Mouse (Mus musculus) neural tube, embryonic 13.5 days (tissue): ENCODE data around the gene Fnip2. TPM values are rescaled to one million over a fixed set of nuclear protein-coding genes. Genes with fewer than 3 reads are reported as not detected.
"Not testable (repeated sequence)": the region's sequence is repeated elsewhere in the genome, so short reads cannot be mapped to it uniquely, and the experiment has no call there.

Experiments
- ATAC-seq: fragments of 200-750 bp; cut with Nextera tagmentation; 2 replicates; pipeline ENCODE4 v1.8.0; 2017; ENCODE audit warnings: low read depth, mild to moderate bottlenecking, moderate TSS enrichment, moderate library complexity
- H3K27ac ChIP-seq: fragments of 300-500 bp; sonication (generic); replicated peaks from 2 replicates; pipeline ENCODE4 v1.5.1; 2015; ENCODE audit warnings: moderate library complexity, mild to moderate bottlenecking, inconsistent platforms
- H3K27me3 ChIP-seq: fragments of 300-500 bp; sonication (generic); 2 replicates; pipeline ENCODE4 v1.6.1; 2015; ENCODE audit warnings: mild to moderate bottlenecking, inconsistent platforms
- H3K36me3 ChIP-seq: fragments of 300-500 bp; sonication (generic); 2 replicates; pipeline ENCODE4 v1.6.1; 2015; ENCODE audit warnings: mild to moderate bottlenecking, inconsistent platforms
- H3K4me1 ChIP-seq: fragments of 300-500 bp; sonication (generic); replicated peaks from 2 replicates; pipeline ENCODE4 v1.6.1; 2015; ENCODE audit warnings: inconsistent platforms
- H3K4me2 ChIP-seq: fragments of 300-500 bp; sonication (generic); 2 replicates; pipeline ENCODE4 v1.6.1; 2015; ENCODE audit warnings: inconsistent platforms, mild to moderate bottlenecking, moderate library complexity
- H3K4me3 ChIP-seq: fragments of 300-500 bp; sonication (generic); 2 replicates; pipeline ENCODE4 v1.5.1; 2015; ENCODE audit warnings: mild to moderate bottlenecking, inconsistent platforms
- H3K9ac ChIP-seq: fragments of 300-500 bp; sonication (generic); 2 replicates; pipeline ENCODE4 v1.6.1; 2015; ENCODE audit warnings: moderate library complexity, mild to moderate bottlenecking, inconsistent platforms
- H3K9me3 ChIP-seq: fragments of 300-500 bp; sonication (generic); 2 replicates; pipeline ENCODE4 v1.6.1; 2016; ENCODE audit warnings: inconsistent platforms
- WGBS: fragments of 180-500 bp; shearing (Covaris S2); methylation state at CpG from one replicate; pipeline ENCODE4 v1.1.7; 2015; 5-methylcytosine and 5-hydroxymethylcytosine counted together
- polyA plus RNA-seq: library from polyadenylated mRNA; unstranded; fragments of >200 nt; fragmentation: Nextera tagmentation; extraction: Ambion mirVana; gene quantifications from 2 replicates; pipeline ENCODE4 v1.2.1, GENCODE M21; 2015

Fnip2 gene
- polyA plus RNA-seq, 1 experiment from 2014 or later = 5.9 TPM

DNA sequence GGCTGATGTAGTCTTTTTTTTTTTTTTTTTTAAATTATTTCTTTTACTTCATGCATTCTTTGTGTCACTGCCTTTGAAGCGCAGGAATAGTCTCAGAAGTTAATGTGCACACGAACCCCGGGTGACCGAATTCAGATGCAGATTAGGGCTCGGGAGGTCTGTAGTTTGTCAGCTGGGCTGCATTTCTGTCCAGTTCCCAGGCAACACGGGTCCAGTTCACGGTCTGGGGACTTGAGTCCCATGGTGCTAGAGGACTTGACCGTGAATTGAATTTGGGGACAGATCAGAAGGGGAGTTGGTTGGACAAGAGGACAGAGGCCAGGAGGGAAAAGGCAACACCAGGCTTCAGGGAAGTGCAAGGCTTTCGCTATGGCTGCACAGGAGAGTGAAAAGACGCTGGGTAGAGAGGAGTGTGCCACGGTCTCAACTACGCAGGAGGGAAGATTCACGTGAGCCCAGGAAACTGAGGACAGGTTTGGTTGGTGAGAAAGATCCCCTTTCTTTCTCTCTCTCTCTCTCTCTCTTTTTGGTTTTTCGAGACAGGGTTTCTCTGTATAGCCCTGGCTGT, 114.8 kb downstream of the Fnip2 start:
- whole genome bisulfite sequencing = 32% methylated on average over 14 of the region's 14 CpGs
- Histone ChIP-seq H3K4me1 (peaks cover 4% of the 10 kb centered on the region; the same call in 1 of the 2 replicates), H3K27me3 (no peaks in the 10 kb centered on the region), H3K4me2 (no peak overlapping the region), H3K4me3 (no peak overlapping the region), H3K36me3 (peaks cover 13% of the 10 kb centered on the region), H3K27ac (no peak overlapping the region), H3K9me3 (no peaks in the 10 kb centered on the region), H3K9ac (no peak overlapping the region)
- ATAC-seq = peak; percentile 63; the same call in 1 of the 2 replicates

DNA sequence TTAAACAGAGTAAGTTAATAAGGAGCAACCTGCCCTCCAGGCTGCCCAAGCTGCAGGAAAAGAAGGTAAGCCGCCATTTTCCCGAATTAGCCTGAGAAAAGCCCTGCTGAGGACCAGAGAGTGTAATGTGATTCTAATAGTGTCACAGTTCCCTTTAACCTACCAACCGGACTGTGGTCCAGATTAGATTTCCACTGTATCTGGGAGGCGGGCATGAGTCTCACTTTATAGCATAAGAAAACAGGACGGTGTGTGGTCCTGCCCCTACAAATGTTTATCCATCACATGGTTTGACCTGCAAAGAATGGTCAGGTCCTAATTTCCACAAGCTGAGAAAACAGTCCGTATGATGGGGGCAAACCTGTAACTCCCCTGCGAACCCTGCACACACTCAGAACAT, 118.2 kb downstream of the Fnip2 start:
- no peaks in the 10 kb centered on the region for H3K9me3 ChIP-seq
- no peak overlapping the region for H3K4me2 ChIP-seq
- peaks cover 4% of the 10 kb centered on the region; the same call in 1 of the 2 replicates for H3K4me1 ChIP-seq
- ATAC-seq = no peak
- no peak overlapping the region for H3K9ac ChIP-seq
- 82% methylated on average over 7 of the region's 7 CpGs for WGBS
- H3K36me3 ChIP-seq = no peaks in the 10 kb centered on the region
- H3K4me3 ChIP-seq = no peak overlapping the region
- no peaks in the 10 kb centered on the region for H3K27me3 ChIP-seq
- no peak overlapping the region for H3K27ac ChIP-seq

DNA sequence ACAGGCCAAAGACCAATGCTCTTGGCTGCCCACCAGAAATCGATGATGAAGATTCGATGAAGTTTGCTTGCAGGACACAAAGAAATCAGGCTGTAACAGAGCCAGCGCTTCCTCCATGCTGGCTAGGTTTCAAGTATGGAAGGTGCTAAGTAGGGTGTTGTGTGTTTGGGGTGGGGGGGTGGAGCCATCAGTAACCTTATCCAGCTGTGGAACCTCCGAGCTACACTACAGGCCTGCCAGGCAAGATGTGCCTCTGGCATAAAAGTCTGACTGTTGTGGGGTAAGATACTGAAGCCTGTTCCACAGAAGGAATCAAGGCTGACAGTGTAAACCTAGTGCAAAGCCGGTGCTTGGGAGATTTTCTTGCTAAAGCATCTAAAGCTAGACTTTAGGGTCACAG, 119.2 kb downstream of the Fnip2 start:
- Histone ChIP-seq H3K4me2 (no peak overlapping the region), H3K36me3 (no peaks in the 10 kb centered on the region), H3K27ac (no peak overlapping the region), H3K4me1 (peaks cover 4% of the 10 kb centered on the region; the same call in 1 of the 2 replicates), H3K9me3 (no peaks in the 10 kb centered on the region), H3K4me3 (no peak overlapping the region), H3K27me3 (no peaks in the 10 kb centered on the region), H3K9ac (no peak overlapping the region)
- 91% methylated on average over 5 of the region's 5 CpGs for WGBS
- ATAC-seq = no peak

DNA sequence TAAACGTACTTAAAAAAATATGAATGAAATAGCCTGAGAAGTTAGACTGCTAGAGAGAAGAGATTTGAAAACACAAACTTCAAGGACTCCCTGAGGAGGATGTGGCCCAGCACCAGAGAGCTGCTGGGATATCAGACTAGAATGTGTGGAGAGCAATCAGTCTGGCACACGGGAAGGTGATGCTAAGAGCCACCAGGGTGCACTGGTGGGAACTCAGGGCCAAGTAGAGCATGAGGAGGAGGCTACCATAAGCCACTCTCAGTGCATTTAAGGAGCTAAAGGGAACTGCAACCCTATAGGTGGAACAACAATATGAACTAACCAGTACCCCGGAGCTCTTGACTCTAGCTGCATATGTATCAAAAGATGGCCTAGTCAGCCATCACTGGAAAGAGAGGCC, 120.9 kb downstream of the Fnip2 start:
- not testable (repeated sequence) for H3K27ac ChIP-seq, ATAC-seq, H3K27me3 ChIP-seq, H3K4me2 ChIP-seq, H3K9ac ChIP-seq, H3K4me3 ChIP-seq, H3K9me3 ChIP-seq, H3K4me1 ChIP-seq, H3K36me3 ChIP-seq
- 87% methylated on average over 3 of the region's 3 CpGs for WGBS

- H3K4me3 ChIP-seq = no peak overlapping the region
- no peak overlapping the region for H3K27ac ChIP-seq
- WGBS = 88% methylated on average over 4 of the region's 4 CpGs
- no peaks in the 10 kb centered on the region for H3K27me3 ChIP-seq
- no peaks in the 10 kb centered on the region for H3K9me3 ChIP-seq
- no peak overlapping the region for H3K4me2 ChIP-seq
- no peak for ATAC-seq
- peaks cover 5% of the 10 kb centered on the region; the same call in 1 of the 2 replicates for H3K4me1 ChIP-seq
- no peak overlapping the region for H3K9ac ChIP-seq
- H3K36me3 ChIP-seq = no peaks in the 10 kb centered on the region
Observed at GRCm38 (mm10) chr3:79446124-79446523, 121.5 kb downstream of the Fnip2 start.

DNA sequence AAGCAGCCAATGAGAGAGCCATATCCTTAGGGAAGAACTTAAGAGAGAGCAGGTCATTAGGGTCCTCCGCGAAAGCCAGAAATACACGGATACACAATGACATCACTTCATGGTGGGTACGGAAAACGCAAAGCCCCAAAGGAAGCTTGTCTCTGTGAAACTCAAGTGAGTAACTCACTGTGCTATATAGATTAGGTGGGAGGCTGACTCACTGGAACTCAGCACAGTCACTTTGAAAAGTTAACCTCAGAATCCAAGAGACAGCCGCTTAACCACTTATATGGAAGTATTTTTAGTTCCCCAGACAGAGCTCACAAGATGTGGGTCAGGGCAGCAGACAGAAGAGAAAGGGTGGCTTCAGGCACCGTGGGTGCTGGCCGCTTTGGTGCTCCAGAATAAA, 122.6 kb downstream of the Fnip2 start:
- no peak overlapping the region for H3K4me2 ChIP-seq
- H3K36me3 ChIP-seq = no peaks in the 10 kb centered on the region
- peaks cover 8% of the 10 kb centered on the region; the same call in 1 of the 2 replicates for H3K4me1 ChIP-seq
- H3K9me3 ChIP-seq = no peaks in the 10 kb centered on the region
- H3K4me3 ChIP-seq = no peak overlapping the region
- ATAC-seq = no peak
- H3K27me3 ChIP-seq = no peaks in the 10 kb centered on the region
- no peak overlapping the region for H3K9ac ChIP-seq
- 78% methylated on average over 8 of the region's 8 CpGs for WGBS
- no peak overlapping the region for H3K27ac ChIP-seq

GRCm38 (mm10) chr3:79443850-79444249, 123.7 kb downstream of the Fnip2 start:
- Histone ChIP-seq H3K4me3 (no peak overlapping the region), H3K36me3 (no peaks in the 10 kb centered on the region), H3K9ac (no peak overlapping the region), H3K4me1 (peaks cover 8% of the 10 kb centered on the region; the same call in 1 of the 2 replicates), H3K27me3 (no peaks in the 10 kb centered on the region), H3K4me2 (no peak overlapping the region), H3K9me3 (no peaks in the 10 kb centered on the region), H3K27ac (no peak overlapping the region)
- WGBS = 73% methylated on average over 4 of the region's 4 CpGs
- no peak for ATAC-seq

DNA sequence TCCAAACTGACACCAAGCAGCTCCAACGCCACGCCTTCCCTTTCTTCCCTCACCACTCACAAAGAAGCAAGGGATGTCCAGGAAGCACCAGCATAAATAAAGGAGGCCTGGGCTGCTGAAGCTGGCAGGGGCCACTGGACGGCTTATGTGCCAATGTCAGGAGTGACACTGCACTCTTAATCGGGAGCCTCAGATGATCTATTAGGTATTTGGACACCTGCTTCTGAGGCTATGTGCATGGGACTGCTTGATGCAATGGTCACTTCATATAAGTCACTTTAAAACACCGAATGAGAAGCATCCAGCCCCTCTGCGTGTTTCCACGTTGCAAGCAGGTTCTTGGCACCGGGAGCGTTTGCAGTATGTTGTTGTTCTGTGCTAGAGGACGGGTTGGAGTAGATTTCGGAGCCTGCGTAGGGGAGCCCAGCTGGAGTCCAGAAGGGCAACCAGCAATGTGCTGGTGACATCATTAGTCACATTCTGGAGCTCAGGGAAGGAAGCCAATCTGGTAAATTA, 126.6 kb downstream of the Fnip2 start:
- peak; percentile 53; the same call in 1 of the 2 replicates for ATAC-seq
- Histone ChIP-seq H3K4me1 (peaks cover 8% of the 10 kb centered on the region; the same call in 1 of the 2 replicates), H3K27ac (peak overlapping the region; percentile 46; the same call in 1 of the 2 replicates), H3K4me3 (no peak overlapping the region), H3K9ac (no peak overlapping the region), H3K9me3 (no peaks in the 10 kb centered on the region), H3K27me3 (no peaks in the 10 kb centered on the region), H3K4me2 (no peak overlapping the region), H3K36me3 (no peaks in the 10 kb centered on the region)
- whole genome bisulfite sequencing = 58% methylated on average over 12 of the region's 12 CpGs

DNA sequence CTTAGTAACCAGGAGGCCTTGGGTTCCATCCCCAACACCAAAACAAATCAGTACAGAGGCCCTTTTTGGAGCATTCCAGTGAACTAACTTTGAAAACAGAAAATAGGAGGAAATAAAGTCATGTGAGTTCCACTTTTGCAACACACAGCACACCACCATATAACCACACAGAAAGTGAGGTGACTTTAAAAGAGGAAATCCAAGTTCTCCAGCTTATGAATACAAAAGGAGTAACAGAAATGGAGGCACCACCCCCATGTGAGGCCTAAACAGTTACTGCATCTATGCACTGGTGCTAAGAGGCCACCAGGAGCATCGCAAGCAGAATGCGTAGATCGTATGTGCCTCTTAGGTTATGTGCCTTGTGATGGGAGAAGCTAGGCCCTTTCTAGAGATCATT, 129.3 kb downstream of the Fnip2 start:
- Histone ChIP-seq H3K9ac (no peak overlapping the region), H3K36me3 (no peaks in the 10 kb centered on the region), H3K27me3 (no peaks in the 10 kb centered on the region), H3K4me1 (peaks cover 8% of the 10 kb centered on the region; the same call in 1 of the 2 replicates), H3K9me3 (no peaks in the 10 kb centered on the region), H3K4me3 (no peak overlapping the region), H3K4me2 (no peak overlapping the region), H3K27ac (no peak overlapping the region)
- WGBS = 100% methylated on average over 3 of the region's 3 CpGs
- no peak for ATAC-seq

DNA sequence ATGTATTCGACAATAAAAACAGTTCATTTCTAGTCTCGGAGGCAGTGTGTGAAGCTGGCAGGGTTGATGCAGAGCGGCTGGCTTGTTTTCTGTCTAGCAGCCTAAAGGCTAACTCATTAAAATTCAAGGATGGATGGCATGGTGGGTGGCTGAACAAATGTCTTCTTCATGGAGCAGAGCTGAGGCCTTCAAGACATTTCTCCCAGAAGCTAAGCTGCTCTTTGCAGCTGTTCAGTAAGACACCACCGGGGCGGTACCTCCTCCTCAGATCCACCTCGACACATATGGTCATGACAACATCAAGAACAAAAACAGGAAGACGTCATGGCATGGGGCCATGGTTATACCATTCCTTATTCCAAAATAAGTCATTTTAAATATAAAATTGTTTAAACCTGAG, 131.4 kb downstream of the Fnip2 start:
- Histone ChIP-seq H3K27me3 (no peaks in the 10 kb centered on the region), H3K27ac (no peak overlapping the region), H3K4me2 (no peak overlapping the region), H3K4me3 (no peak overlapping the region), H3K36me3 (no peaks in the 10 kb centered on the region), H3K9me3 (no peaks in the 10 kb centered on the region), H3K4me1 (peaks cover 4% of the 10 kb centered on the region; the same call in 1 of the 2 replicates), H3K9ac (no peak overlapping the region)
- WGBS = 88% methylated on average over 7 of the region's 7 CpGs
- no peak for ATAC-seq

GRCm38 (mm10) chr3:79434985-79435384, 132.6 kb downstream of the Fnip2 start:
- H3K4me3 ChIP-seq = no peak overlapping the region
- ATAC-seq = no peak
- WGBS = 61% methylated on average over 5 of the region's 5 CpGs
- H3K9ac ChIP-seq = no peak overlapping the region
- H3K27me3 ChIP-seq = no peaks in the 10 kb centered on the region
- no peaks in the 10 kb centered on the region for H3K36me3 ChIP-seq
- H3K4me1 ChIP-seq = no peaks in the 10 kb centered on the region
- H3K4me2 ChIP-seq = no peak overlapping the region
- no peak overlapping the region for H3K27ac ChIP-seq
- no peaks in the 10 kb centered on the region for H3K9me3 ChIP-seq

DNA sequence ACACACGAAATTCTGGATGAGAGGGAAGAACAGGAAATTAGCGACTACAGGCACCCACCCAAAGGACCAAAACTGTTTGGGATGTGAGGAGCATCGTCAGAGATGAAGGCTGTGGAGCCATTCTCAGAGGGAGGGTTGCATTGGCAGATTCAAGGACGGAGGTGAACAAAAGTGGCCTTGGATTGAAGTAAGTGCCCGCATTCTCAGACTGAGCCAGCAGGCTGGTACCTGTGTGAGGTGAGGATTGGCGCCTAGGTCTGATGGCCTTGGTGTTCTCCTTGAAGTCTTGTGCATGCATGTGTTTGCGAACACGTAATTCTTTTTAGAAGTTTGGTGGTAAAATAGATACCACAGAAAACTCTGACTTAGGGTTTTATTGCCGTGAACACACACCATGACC, 133.2 kb downstream of the Fnip2 start:
- 85% methylated on average over 9 of the region's 9 CpGs for WGBS

GRCm38 (mm10) chr3:79433593-79433992, 134.0 kb downstream of the Fnip2 start:
- no peaks in the 10 kb centered on the region for H3K27me3 ChIP-seq
- H3K4me2 ChIP-seq = no peak overlapping the region
- H3K4me3 ChIP-seq = no peak overlapping the region
- ATAC-seq = no peak
- H3K27ac ChIP-seq = no peak overlapping the region
- H3K9ac ChIP-seq = no peak overlapping the region
- H3K9me3 ChIP-seq = no peaks in the 10 kb centered on the region
- H3K4me1 ChIP-seq = no peaks in the 10 kb centered on the region
- H3K36me3 ChIP-seq = no peaks in the 10 kb centered on the region

More for the DNA sequence above, 133.2 kb downstream of the Fnip2 start:
- Histone ChIP-seq H3K4me3 (no peak overlapping the region), H3K9me3 (no peaks in the 10 kb centered on the region), H3K27ac (no peak overlapping the region), H3K4me2 (no peak overlapping the region), H3K4me1 (no peaks in the 10 kb centered on the region), H3K36me3 (no peaks in the 10 kb centered on the region), H3K27me3 (no peaks in the 10 kb centered on the region), H3K9ac (no peak overlapping the region)
- ATAC-seq = no peak
